ENCODE assay signal across 7 mouse cellular contexts in genomic region chr9:72968349-72969061, GRCm38 (mm10). TPM values are rescaled to one million over a fixed set of nuclear protein-coding genes. Genes with fewer than 3 reads are reported as not detected.
DNase-seq lines count a peak whose midpoint lies in the region; ATAC-seq and TF ChIP-seq lines count a peak whose summit lies in the region.

No protein-coding gene starts in this region.

- H3K27ac ChIP-seq in ES-Bruce4 (ENCODE audit: insufficient read depth, low read length), result no peak overlapping the region
- no peak overlapping the region for H3K27ac ChIP-seq in embryonic facial prominence, embryonic 14.5 days (replicated peaks; ENCODE audit: low read depth, low read length)
- H3K27ac ChIP-seq in hindbrain, embryonic 10.5 days, result no peak overlapping the region

- H3K36me3 ChIP-seq in ES-Bruce4 (ENCODE audit: control insufficient read depth, insufficient read depth, low read length, poor library complexity, severe bottlenecking), result no peaks in the 10 kb centered on the region
- no peaks in the 10 kb centered on the region for H3K36me3 ChIP-seq in embryonic facial prominence, embryonic 14.5 days (ENCODE audit: control insufficient read depth, insufficient read depth, low read length)
- no peaks in the 10 kb centered on the region for H3K36me3 ChIP-seq in hindbrain, embryonic 10.5 days

- ATAC-seq in embryonic facial prominence, embryonic 14.5 days (ENCODE audit: low read depth), result peak; percentile 77

- no peaks in the 10 kb centered on the region for H3K4me1 ChIP-seq in ES-Bruce4 (ENCODE audit: control insufficient read depth, insufficient read depth, low read length)
- no peaks in the 10 kb centered on the region for H3K4me1 ChIP-seq in embryonic facial prominence, embryonic 14.5 days (ENCODE audit: control insufficient read depth, insufficient read depth, low read length)
- H3K4me1 ChIP-seq in hindbrain, embryonic 10.5 days (replicated peaks), result no peaks in the 10 kb centered on the region

- H3K9me3 ChIP-seq in ES-Bruce4 (replicated peaks; ENCODE audit: control insufficient read depth, insufficient read depth, low read length, poor library complexity, severe bottlenecking), result no peaks in the 10 kb centered on the region
- H3K9me3 ChIP-seq in embryonic facial prominence, embryonic 14.5 days (ENCODE audit: control insufficient read depth, low read length), result no peaks in the 10 kb centered on the region
- no peaks in the 10 kb centered on the region for H3K9me3 ChIP-seq in hindbrain, embryonic 10.5 days

- TF ChIP-seq EP300 in ES-Bruce4 (IDR thresholded peaks at IDR 0.05; ENCODE audit: insufficient read depth, low read depth, low read length), result no peak

- no peaks in the 10 kb centered on the region for H3K27me3 ChIP-seq in ES-Bruce4 (ENCODE audit: control insufficient read depth, insufficient read depth, low read length, poor library complexity, severe bottlenecking)
- no peaks in the 10 kb centered on the region for H3K27me3 ChIP-seq in embryonic facial prominence, embryonic 14.5 days (replicated peaks; ENCODE audit: control insufficient read depth, insufficient read depth, low read length)
- H3K27me3 ChIP-seq in hindbrain, embryonic 10.5 days (ENCODE audit: insufficient read depth, poor library complexity, severe bottlenecking), result no peaks in the 10 kb centered on the region

- no peak for TF ChIP-seq POLR2A in ES-Bruce4 (IDR thresholded peaks at IDR 0.05; ENCODE audit: insufficient read depth, low read length)

- no peak overlapping the region for H3K9ac ChIP-seq in ES-Bruce4 (ENCODE audit: low read depth, poor library complexity, severe bottlenecking)
- H3K9ac ChIP-seq in embryonic facial prominence, embryonic 14.5 days (ENCODE audit: low read depth, low read length), result no peak overlapping the region

- peak; percentile 51 for DNase-seq in adrenal gland, adult 8-10 months
- peak; percentile 63 for DNase-seq in embryonic facial prominence, embryonic 14.5 days (ENCODE audit: low spot score)
- DNase-seq in hindbrain, embryonic 10.5 days (ENCODE audit: low spot score), result peak; percentile 18
- peak; percentile 84 to 92 for DNase-seq in layer of hippocampus, postnatal 14 days (ENCODE audit: low spot score in 2 of 2)
- DNase-seq in lung, postnatal 36 days, result peak; percentile 74
- peak; percentile 64 to 74 for DNase-seq in right cerebral cortex, postnatal 36 days (ENCODE audit: low spot score in 2 of 2)

- no peak overlapping the region for H3K4me2 ChIP-seq in embryonic facial prominence, embryonic 14.5 days (ENCODE audit: low read depth, low read length)

- 39% methylated on average over 11 of the region's 11 CpGs for WGBS in embryonic facial prominence, embryonic 14.5 days
- 35% methylated on average over 11 of the region's 11 CpGs for WGBS in hindbrain, embryonic 10.5 days

- peak; percentile 59 for TF ChIP-seq CTCF in ES-Bruce4 (IDR thresholded peaks at IDR 0.05; ENCODE audit: low read depth, low read length)

- H3K4me3 ChIP-seq in ES-Bruce4 (ENCODE audit: low read depth, low read length), result no peak overlapping the region
- H3K4me3 ChIP-seq in embryonic facial prominence, embryonic 14.5 days (ENCODE audit: low read depth, low read length), result no peak overlapping the region
- H3K4me3 ChIP-seq in hindbrain, embryonic 10.5 days, result no peak overlapping the region

RNA-seq across cellular contexts. Expression of gene Gm44503, which starts 9.9 kb away (rescaled TPM):
- not detected in 2 replicates for polyA plus RNA-seq in ES-Bruce4 (2011; ENCODE audit: insufficient read depth, insufficient read length, low read depth, missing spikeins)
- not detected for total RNA-seq in adrenal gland, adult 8-10 months (2022)
- not detected in 2 replicates for polyA plus RNA-seq in embryonic facial prominence, embryonic 14.5 days (2014; fragmentation: Nextera tagmentation; extraction: Ambion mirVana)
- not detected in 2 replicates for polyA plus RNA-seq in hindbrain, embryonic 10.5 days (2016; fragmentation: Nextera tagmentation; extraction: Ambion mirVana)
- not detected for total RNA-seq in layer of hippocampus, postnatal 14 days (2021)

RNA-seq across cellular contexts. Expression of gene Dyx1c1, which starts 9.9 kb away (rescaled TPM):
- polyA plus RNA-seq in ES-Bruce4 (2011; ENCODE audit: insufficient read depth, insufficient read length, low read depth, missing spikeins), result 2.3 and 2.4 TPM in 2 replicates
- total RNA-seq in adrenal gland, adult 8-10 months (2022), result 1 to 10 TPM; 1.4 to 3.4 (median 2.0) TPM
- 2.0 and 2.1 TPM in 2 replicates for polyA plus RNA-seq in embryonic facial prominence, embryonic 14.5 days (2014; fragmentation: Nextera tagmentation; extraction: Ambion mirVana)
- 1.8 and 1.9 TPM in 2 replicates for polyA plus RNA-seq in hindbrain, embryonic 10.5 days (2016; fragmentation: Nextera tagmentation; extraction: Ambion mirVana)
- 1 to 10 TPM; 2.8 to 2.9 TPM for total RNA-seq in layer of hippocampus, postnatal 14 days (2021)

RNA-seq across cellular contexts. Expression of gene Ccpg1os, which starts 16.7 kb away (rescaled TPM):
- 13.0 and 15.4 TPM in 2 replicates for polyA plus RNA-seq in ES-Bruce4 (2011; ENCODE audit: insufficient read depth, insufficient read length, low read depth, missing spikeins)
- total RNA-seq in adrenal gland, adult 8-10 months (2022), result 10 to 100 TPM; 16.0 to 21.4 (median 19.9) TPM
- polyA plus RNA-seq in embryonic facial prominence, embryonic 14.5 days (2014; fragmentation: Nextera tagmentation; extraction: Ambion mirVana), result 15.0 and 21.2 TPM in 2 replicates
- polyA plus RNA-seq in hindbrain, embryonic 10.5 days (2016; fragmentation: Nextera tagmentation; extraction: Ambion mirVana), result 21.8 and 27.6 TPM in 2 replicates
- total RNA-seq in layer of hippocampus, postnatal 14 days (2021), result 10 to 100 TPM; 10.1 to 11.1 TPM

RNA-seq across cellular contexts. Expression of gene Ccpg1, which starts 16.7 kb away (rescaled TPM):
- 41.5 and 41.9 TPM in 2 replicates for polyA plus RNA-seq in ES-Bruce4 (2011; ENCODE audit: insufficient read depth, insufficient read length, low read depth, missing spikeins)
- 100 to 1,000 TPM; 156 to 205 (median 185) TPM for total RNA-seq in adrenal gland, adult 8-10 months (2022)
- 33.3 and 38.3 TPM in 2 replicates for polyA plus RNA-seq in embryonic facial prominence, embryonic 14.5 days (2014; fragmentation: Nextera tagmentation; extraction: Ambion mirVana)
- 20.3 and 21.9 TPM in 2 replicates for polyA plus RNA-seq in hindbrain, embryonic 10.5 days (2016; fragmentation: Nextera tagmentation; extraction: Ambion mirVana)
- 100 to 1,000 TPM; 135 to 140 TPM for total RNA-seq in layer of hippocampus, postnatal 14 days (2021)

RNA-seq across cellular contexts. Expression of gene Pygo1, which starts 43.1 kb away (rescaled TPM):
- polyA plus RNA-seq in ES-Bruce4 (2011; ENCODE audit: insufficient read depth, insufficient read length, low read depth, missing spikeins), result 1.2 and 1.3 TPM in 2 replicates
- total RNA-seq in adrenal gland, adult 8-10 months (2022), result 1 to 10 TPM; 4.8 to 8.4 (median 6.1) TPM
- polyA plus RNA-seq in embryonic facial prominence, embryonic 14.5 days (2014; fragmentation: Nextera tagmentation; extraction: Ambion mirVana), result 7.1 and 7.9 TPM in 2 replicates
- 5.4 and 6.1 TPM in 2 replicates for polyA plus RNA-seq in hindbrain, embryonic 10.5 days (2016; fragmentation: Nextera tagmentation; extraction: Ambion mirVana)
- 10 to 100 TPM; 26.0 to 28.6 TPM for total RNA-seq in layer of hippocampus, postnatal 14 days (2021)

Comparison
In these comparisons a context has a peak if more than half of its experiments do, and no peak if none do; other contexts are left out.
1. DNase-seq: peak in every context shown above with its lines; median percentile 88 in layer of hippocampus, postnatal 14 days; 74 in lung, postnatal 36 days; 69 in right cerebral cortex, postnatal 36 days; 63 in embryonic facial prominence, embryonic 14.5 days; 51 in adrenal gland, adult 8-10 months; 18 in hindbrain, embryonic 10.5 days.